Mouse (Mus musculus) CH12.LX (cell line): ENCODE results near the gene Abhd14b.

Experiments used
- BHLHE40 ChIP-seq: IDR thresholded peaks from 2 replicates; pipeline ENCODE4 v1.6.1; 2011; ENCODE audit warnings: mild to moderate bottlenecking, low read depth, low read length, improper control_type of control experiment
- CTCF ChIP-seq, 2 experiments: IDR thresholded peaks in 1 of 2; conservative IDR thresholded peaks in 1 of 2; 2 replicates each; pipeline ENCODE4 v1.5.1; 2011 to 2012; ENCODE audit warnings: low read depth in 2 of 2, low read length in 2 of 2, improper control_type of control experiment in 1 of 2, inconsistent platforms in 1 of 2, mild to moderate bottlenecking in 1 of 2, moderate library complexity in 1 of 2
- EP300 ChIP-seq: IDR thresholded peaks from 2 replicates; pipeline ENCODE4 v1.6.1; 2011; ENCODE audit warnings: low read length, improper control_type of control experiment
- ETS1 ChIP-seq: conservative IDR thresholded peaks from 2 replicates; pipeline ENCODE4 v1.6.1; 2012; ENCODE audit warnings: low read depth, mild to moderate bottlenecking, inconsistent platforms, low read length, improper control_type of control experiment, moderate library complexity
- IRF4 ChIP-seq: IDR thresholded peaks from 2 replicates; pipeline ENCODE4 v1.6.1; 2014; ENCODE audit warnings: low read depth, mild to moderate bottlenecking, inconsistent platforms, low read length, improper control_type of control experiment
- MEF2A ChIP-seq: IDR thresholded peaks from 2 replicates; pipeline ENCODE4 v1.6.1; 2014; ENCODE audit warnings: low read depth, mild to moderate bottlenecking, inconsistent platforms, low read length, improper control_type of control experiment, borderline replicate concordance
- MYC ChIP-seq: IDR thresholded peaks from 2 replicates; pipeline ENCODE4 v1.6.1; 2011; ENCODE audit warnings: low read depth, mild to moderate bottlenecking, improper control_type of control experiment, low read length
- PAX5 ChIP-seq: IDR thresholded peaks from 2 replicates; pipeline ENCODE4 v1.6.1; 2012; ENCODE audit warnings: low read length, inconsistent platforms, mixed read lengths
- POLR2A ChIP-seq: IDR thresholded peaks from 2 replicates; pipeline ENCODE4 v1.6.1; 2011; ENCODE audit warnings: low read depth, mild to moderate bottlenecking, improper control_type of control experiment, low read length
- SIN3A ChIP-seq: IDR thresholded peaks from 2 replicates; pipeline ENCODE4 v1.6.1; 2012; ENCODE audit warnings: low read length, improper control_type of control experiment, inconsistent platforms
- TCF12 ChIP-seq: IDR thresholded peaks from 2 replicates; pipeline ENCODE4 v1.6.1; 2014; ENCODE audit warnings: low read depth, mild to moderate bottlenecking, inconsistent platforms, low read length, improper control_type of control experiment
- USF1 ChIP-seq: IDR thresholded peaks from 2 replicates; pipeline ENCODE4 v1.6.1; 2014; ENCODE audit warnings: low read depth, mild to moderate bottlenecking, inconsistent platforms, low read length, improper control_type of control experiment
- USF2 ChIP-seq: conservative IDR thresholded peaks from 2 replicates; pipeline ENCODE4 v1.6.1; 2011; ENCODE audit warnings: low read depth, low read length, improper control_type of control experiment

DNA sequence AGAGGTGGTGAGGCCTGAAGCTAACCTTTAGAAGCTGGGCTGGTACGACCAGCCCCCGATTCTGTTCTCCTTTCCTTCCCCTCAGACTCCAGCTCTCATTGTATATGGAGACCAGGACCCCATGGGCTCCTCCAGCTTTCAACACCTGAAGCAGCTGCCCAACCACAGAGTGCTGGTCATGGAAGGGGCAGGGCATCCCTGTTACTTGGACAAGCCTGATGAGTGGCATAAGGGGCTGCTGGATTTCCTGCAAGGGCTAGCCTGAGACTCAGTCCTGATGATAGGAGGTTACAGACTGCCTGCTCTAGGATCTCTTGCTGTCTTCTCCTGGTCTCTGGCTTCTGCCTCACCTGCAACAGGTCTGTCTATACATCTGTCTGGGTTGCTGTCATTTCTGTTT lies 4.6 kb downstream of the Abhd14b start:
- TF ChIP-seq TCF12 (no peak), CTCF (conservative IDR thresholded peaks at IDR 0.05 in 1 of 2, IDR thresholded peaks at IDR 0.05 in 1 of 2; ENCODE audit: low read depth in 2 of 2, low read length in 2 of 2) (no peak), MYC (no peak), POLR2A (no peak), USF1 (no peak), MEF2A (no peak), PAX5 (no peak), ETS1 (no peak), EP300 (no peak), USF2 (no peak), BHLHE40 (no peak), IRF4 (no peak), SIN3A (no peak)
